Mouse (Mus musculus) kidney, adult 2 months (tissue): Measurements from ENCODE around the gene Dspp. TPM values are rescaled to one million over a fixed set of nuclear protein-coding genes. Genes with fewer than 3 reads are reported as not detected.

ENCODE experiments used
- DNase-seq: peaks from one replicate; pipeline ENCODE4 v3.0.0; 2021
- H3K27ac ChIP-seq: fragments of 200-500 bp; 2 replicates; pipeline ENCODE4 v1.5.1; 2012; ENCODE audit warnings: low read depth, low read length, control low read depth, inconsistent platforms; ENCODE audit not compliant: insufficient read depth
- H3K27me3 ChIP-seq: fragments of 200-500 bp; replicated peaks from 2 replicates; pipeline ENCODE4 v1.6.1; 2012; ENCODE audit warnings: mild to moderate bottlenecking, moderate library complexity, low read length, inconsistent platforms; ENCODE audit not compliant: control insufficient read depth, insufficient read depth
- H3K36me3 ChIP-seq: fragments of 200-500 bp; 2 replicates; pipeline ENCODE4 v1.6.1; 2012; ENCODE audit warnings: mild to moderate bottlenecking, moderate library complexity, low read length, inconsistent platforms; ENCODE audit not compliant: control insufficient read depth, insufficient read depth
- H3K4me1 ChIP-seq: fragments of 200-500 bp; 2 replicates; pipeline ENCODE4 v1.6.1; 2011; ENCODE audit warnings: low read length; ENCODE audit not compliant: control insufficient read depth, insufficient read depth
- H3K4me3 ChIP-seq: fragments of 200-500 bp; 2 replicates; pipeline ENCODE4 v1.5.1; 2011; ENCODE audit warnings: mild to moderate bottlenecking, low read depth, low read length, control low read depth; ENCODE audit not compliant: insufficient read depth
- CTCF ChIP-seq: fragments of 200-500 bp; conservative IDR thresholded peaks from 2 replicates; pipeline ENCODE4 v1.5.1; 2011; ENCODE audit warnings: low read depth, mild to moderate bottlenecking, control low read depth, low read length, moderate library complexity, mixed read lengths; ENCODE audit not compliant: insufficient read depth, insufficient read length
- POLR2A ChIP-seq: fragments of 200-500 bp; IDR thresholded peaks from one replicate; pipeline ENCODE4 v1.6.1; 2011; ENCODE audit warnings: low read depth, low read length, control low read depth
- WGBS: fragments of 180-500 bp; shearing (Covaris S2); methylation state at CpG from one replicate; pipeline ENCODE4 v1.1.7; 2018; 5-methylcytosine and 5-hydroxymethylcytosine counted together
- polyA plus RNA-seq: library from polyadenylated mRNA; depleted of rRNA; stranded (reverse); fragments of >200 nt; gene quantifications from 2 replicates; pipeline ENCODE4 v1.2.3, GENCODE M21; 2012; rRNA removed

Gene Dspp
- not detected in 2 replicates for polyA plus RNA-seq

- H3K27me3 ChIP-seq: no peaks in the 10 kb centered on the region
- H3K4me3 ChIP-seq: no peak within 1 kb of the TSS
- no peak within 1 kb of the TSS for H3K27ac ChIP-seq
- 85% methylated on average over 7 of the region's 7 CpGs for WGBS
- no peaks in the 10 kb centered on the region for H3K4me1 ChIP-seq
- DNase-seq: no peak
- TF ChIP-seq CTCF (no peak), POLR2A (no peak)
- no peaks in the 10 kb centered on the region for H3K36me3 ChIP-seq
Measured at GRCm38 (mm10) chr5:104170412-104170811, at the start of gene Dspp. Gene Dspp (plus strand): TSS chr5:104170712.

- Histone ChIP-seq H3K27me3 (no peaks in the 10 kb centered on the region), H3K27ac (no peak overlapping the region), H3K36me3 (no peaks in the 10 kb centered on the region), H3K4me1 (no peaks in the 10 kb centered on the region), H3K4me3 (no peak overlapping the region)
- WGBS: 75% methylated on average over 6 of the region's 6 CpGs
- TF ChIP-seq CTCF (no peak), POLR2A (no peak)
- no peak for DNase-seq
Measured at GRCm38 (mm10) chr5:104124016-104124658, 46.4 kb upstream of the Dspp start.

- no peak overlapping the region for H3K27ac ChIP-seq
- H3K36me3 ChIP-seq: no peaks in the 10 kb centered on the region
- 73% methylated on average over 12 of the region's 12 CpGs for WGBS
- DNase-seq: no peak
- H3K27me3 ChIP-seq: no peaks in the 10 kb centered on the region
- H3K4me1 ChIP-seq: no peaks in the 10 kb centered on the region
- TF ChIP-seq CTCF (no peak), POLR2A (no peak)
- no peak overlapping the region for H3K4me3 ChIP-seq
Measured at GRCm38 (mm10) chr5:104126561-104127320, 43.8 kb upstream of the Dspp start.

DNA sequence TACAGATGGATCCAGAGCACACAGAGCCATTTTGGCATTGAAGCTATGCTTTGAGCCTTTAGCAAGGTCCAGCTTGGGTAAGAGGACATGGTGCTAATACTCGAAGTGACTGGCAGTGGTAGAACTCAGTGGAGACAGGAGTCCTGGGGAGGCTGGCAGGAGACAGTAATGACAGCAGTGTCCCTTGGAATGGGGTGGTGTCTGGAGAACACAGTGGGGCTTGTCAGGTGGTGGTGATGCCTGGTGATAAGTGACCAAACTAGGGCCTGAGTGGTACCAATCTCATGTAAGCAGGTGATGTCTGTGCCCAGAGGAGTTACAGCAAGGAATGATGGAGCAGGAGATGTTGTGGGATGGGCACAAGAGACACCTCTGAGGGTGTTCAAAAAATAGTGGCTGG, 43.2 kb upstream of the Dspp start:
- Histone ChIP-seq H3K4me3 (no peak overlapping the region), H3K27ac (no peak overlapping the region), H3K27me3 (no peaks in the 10 kb centered on the region), H3K4me1 (no peaks in the 10 kb centered on the region), H3K36me3 (no peaks in the 10 kb centered on the region)
- TF ChIP-seq CTCF: no peak
- WGBS: 79% methylated on average over 1 of the region's 1 CpGs
- no peak for DNase-seq

- Histone ChIP-seq H3K36me3 (no peaks in the 10 kb centered on the region), H3K4me3 (no peak overlapping the region), H3K27ac (no peak overlapping the region), H3K4me1 (no peaks in the 10 kb centered on the region), H3K27me3 (no peaks in the 10 kb centered on the region)
- TF ChIP-seq CTCF: no peak
- TF ChIP-seq POLR2A: no peak
- 33% methylated on average over 12 of the region's 12 CpGs for WGBS
- DNase-seq: no peak
Measured at GRCm38 (mm10) chr5:104128281-104129031, 42.1 kb upstream of the Dspp start.

DNA sequence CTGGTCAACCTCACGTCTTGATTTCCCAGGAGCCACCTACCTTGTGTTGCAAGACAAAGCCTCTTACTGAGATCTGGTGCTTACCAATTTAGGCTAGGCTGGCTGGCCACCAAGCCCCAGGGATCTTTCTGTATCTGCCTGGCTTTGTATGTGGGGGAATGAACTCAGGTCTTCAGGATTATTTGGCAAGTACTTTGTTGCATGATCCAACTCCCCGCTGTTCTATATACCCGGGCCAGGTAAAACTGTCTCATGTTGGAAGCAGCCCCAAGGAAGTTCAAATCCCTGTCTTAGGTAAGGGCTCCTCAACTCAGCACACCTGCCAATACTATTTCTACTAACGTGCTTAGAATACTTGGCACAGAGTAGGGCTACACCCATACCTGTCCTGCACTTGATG, 39.6 kb upstream of the Dspp start:
- no peak for DNase-seq
- Histone ChIP-seq H3K27me3 (no peaks in the 10 kb centered on the region), H3K4me3 (no peak overlapping the region), H3K36me3 (no peaks in the 10 kb centered on the region), H3K4me1 (no peaks in the 10 kb centered on the region), H3K27ac (no peak overlapping the region)
- TF ChIP-seq POLR2A (no peak), CTCF (no peak)
- WGBS: 87% methylated on average over 4 of the region's 4 CpGs

- Histone ChIP-seq H3K27me3 (no peaks in the 10 kb centered on the region), H3K4me3 (no peak overlapping the region), H3K4me1 (no peaks in the 10 kb centered on the region), H3K27ac (no peak overlapping the region), H3K36me3 (no peaks in the 10 kb centered on the region)
- 34% methylated on average over 4 of the region's 4 CpGs for WGBS
- DNase-seq: peak; percentile 72
- peak; percentile 78 for TF ChIP-seq CTCF
- no peak for TF ChIP-seq POLR2A
Measured at GRCm38 (mm10) chr5:104131544-104131943, 39.0 kb upstream of the Dspp start.
